Mouse (Mus musculus) spleen, postnatal 4 days (tissue): ENCODE data around the gene Dmrta2.

Experiments used
- DNase-seq, 2 experiments: peaks; one replicate each; pipeline ENCODE4 v3.0.0; 2022; ENCODE audit warnings: low spot score in 2 of 2

Gene Dmrta2

DNA sequence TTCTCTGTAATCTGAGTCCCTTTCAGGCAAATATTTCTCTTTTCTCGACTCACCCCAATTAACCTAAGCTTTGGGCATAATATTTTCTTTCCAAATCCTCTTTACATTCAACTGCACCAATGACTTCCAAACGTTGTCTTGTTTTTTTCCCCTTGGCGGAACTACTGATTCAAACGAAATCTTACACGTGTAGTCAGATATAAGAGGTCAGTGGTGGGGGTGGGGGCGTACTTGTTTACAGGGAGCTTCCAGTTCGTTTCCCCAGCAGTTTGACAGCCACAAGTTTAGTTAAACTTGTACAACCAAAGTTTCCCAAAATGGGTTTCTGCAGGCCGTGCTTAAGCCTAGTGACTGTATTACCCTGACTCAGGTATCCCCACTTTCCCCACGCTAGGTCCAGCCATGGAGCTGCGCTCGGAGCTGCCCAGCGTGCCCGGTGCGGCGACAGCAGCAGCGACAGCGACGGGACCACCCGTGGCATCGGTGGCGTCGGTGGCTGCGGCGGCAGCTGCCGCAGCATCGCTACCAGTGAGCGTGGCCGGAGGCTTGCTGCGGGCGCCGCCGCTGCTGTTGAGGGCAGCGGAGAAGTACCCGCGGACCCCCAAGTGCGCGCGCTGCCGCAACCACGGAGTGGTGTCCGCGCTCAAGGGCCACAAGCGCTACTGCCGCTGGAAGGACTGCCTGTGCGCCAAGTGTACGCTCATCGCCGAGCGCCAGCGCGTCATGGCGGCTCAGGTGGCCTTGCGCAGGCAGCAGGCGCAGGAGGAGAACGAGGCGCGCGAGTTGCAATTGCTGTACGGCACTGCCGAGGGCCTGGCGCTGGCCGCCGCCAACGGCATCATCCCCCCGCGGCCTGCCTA, 1.8 kb downstream of the Dmrta2 start:
- DNase-seq: no peak

- DNase-seq: no peak
Observed at GRCm38 (mm10) chr4:109980321-109981082, 2.6 kb downstream of the Dmrta2 start.

DNA sequence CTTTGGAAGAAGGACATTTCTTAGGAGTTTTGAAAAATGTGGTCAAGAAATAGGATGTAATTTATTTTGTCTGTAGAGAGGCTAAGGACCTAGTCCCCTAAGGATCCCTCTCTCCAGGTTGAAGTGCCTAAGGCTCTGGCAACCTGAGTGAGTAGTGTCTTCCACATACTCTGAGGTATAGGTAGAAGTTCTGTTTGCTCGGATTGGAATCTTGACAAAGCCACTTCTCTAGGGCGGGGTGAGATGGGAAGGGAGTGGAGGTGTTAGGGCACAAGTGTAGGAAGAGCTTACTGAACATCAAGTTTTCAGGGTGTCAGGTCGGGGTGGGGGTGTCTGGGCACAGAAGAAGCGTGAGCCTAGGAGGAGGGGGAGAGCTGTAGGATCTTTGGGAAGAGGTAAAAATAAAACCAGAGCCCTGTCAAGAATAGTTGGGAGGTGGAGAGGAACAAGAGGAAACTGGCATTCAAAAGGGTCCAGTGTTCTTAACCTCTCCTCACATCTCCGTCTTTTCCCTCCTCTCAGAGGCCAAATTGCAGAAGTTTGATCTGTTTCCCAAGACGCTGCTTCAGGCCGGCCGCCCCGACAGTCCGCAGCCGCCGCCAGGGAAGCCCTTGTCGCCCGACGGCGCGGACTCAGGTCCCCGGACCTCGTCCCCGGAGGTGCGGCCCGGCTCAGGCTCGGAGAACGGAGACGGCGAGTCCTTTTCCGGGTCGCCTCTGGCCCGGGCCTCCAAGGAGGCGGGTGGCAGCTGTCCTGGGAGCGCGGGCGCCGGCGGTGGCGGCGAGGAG, 3.4 kb downstream of the Dmrta2 start:
- no peak for DNase-seq

DNA sequence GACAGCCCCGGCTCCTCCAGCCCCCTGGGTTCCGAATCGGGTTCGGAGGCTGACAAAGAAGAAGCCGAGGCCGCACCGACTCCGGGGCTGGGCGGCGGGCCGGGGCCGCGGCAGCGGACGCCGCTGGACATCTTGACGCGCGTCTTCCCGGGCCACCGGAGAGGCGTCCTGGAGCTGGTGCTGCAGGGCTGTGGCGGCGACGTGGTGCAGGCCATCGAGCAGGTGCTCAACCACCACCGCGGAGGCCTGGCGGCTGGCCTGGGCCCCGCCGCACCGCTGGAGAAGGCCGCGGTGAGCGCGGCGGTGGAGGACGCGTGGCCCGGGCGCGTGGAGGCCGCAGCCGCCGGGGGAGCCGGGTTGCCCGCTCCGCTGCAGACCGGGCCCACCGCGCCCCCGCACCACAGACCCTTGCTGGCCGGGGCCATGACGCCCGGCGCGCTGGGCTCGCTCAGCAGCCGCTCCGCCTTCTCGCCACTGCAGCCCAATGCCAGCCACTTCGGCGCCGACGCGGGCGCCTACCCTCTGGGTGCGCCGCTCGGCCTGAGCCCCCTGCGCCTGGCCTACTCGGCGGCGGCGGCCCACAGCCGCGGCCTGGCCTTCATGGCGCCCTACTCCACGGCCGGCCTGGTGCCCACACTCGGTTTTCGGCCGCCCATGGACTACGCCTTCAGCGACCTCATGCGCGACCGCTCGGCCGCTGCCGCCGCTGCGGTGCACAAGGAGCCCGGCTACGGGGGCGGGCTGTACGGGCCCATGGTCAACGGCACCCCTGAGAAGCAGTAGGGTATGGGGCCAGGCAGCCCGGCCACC, 4.2 kb downstream of the Dmrta2 start:
- DNase-seq: no peak

- DNase-seq: no peak
Observed at GRCm38 (mm10) chr4:109982681-109983265, 4.9 kb downstream of the Dmrta2 start.

DNA sequence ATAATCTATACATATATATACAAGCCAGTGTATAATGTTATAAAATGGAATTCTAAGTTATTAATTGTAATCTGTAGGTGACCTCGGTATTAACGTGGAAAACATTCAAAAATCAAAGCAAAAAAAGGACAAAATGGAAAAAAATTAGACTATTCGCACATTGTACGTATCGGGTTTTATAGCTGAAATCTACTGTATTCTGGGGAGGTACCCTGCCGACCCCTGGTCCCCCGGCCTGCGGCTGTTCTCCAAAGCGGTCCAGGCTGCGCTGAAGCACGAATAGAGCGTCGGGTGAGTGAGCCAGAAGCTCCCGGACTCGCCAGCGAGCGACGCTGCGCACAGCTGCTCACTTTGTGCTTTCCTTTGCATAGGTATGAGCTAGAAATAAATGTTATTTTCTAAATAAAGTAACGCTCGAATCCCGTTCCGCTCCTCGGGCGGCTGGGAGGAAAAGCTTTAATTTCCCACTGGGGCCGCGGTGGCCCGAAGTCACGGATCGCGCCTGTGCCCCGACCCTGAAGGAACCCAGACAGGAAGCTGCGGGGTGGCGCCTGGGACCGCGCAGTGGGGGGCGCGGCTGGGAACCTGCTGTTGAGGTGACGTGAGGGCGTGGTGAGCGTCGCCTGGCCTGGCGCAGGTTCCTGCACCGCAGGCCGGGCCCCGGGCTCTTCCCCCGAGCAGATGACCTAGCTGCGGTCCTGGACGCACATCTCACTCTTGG, 5.6 kb downstream of the Dmrta2 start:
- no peak for DNase-seq

GRCm38 (mm10) chr4:109984011-109984411, 6.2 kb downstream of the Dmrta2 start:
- no peak for DNase-seq

DNA sequence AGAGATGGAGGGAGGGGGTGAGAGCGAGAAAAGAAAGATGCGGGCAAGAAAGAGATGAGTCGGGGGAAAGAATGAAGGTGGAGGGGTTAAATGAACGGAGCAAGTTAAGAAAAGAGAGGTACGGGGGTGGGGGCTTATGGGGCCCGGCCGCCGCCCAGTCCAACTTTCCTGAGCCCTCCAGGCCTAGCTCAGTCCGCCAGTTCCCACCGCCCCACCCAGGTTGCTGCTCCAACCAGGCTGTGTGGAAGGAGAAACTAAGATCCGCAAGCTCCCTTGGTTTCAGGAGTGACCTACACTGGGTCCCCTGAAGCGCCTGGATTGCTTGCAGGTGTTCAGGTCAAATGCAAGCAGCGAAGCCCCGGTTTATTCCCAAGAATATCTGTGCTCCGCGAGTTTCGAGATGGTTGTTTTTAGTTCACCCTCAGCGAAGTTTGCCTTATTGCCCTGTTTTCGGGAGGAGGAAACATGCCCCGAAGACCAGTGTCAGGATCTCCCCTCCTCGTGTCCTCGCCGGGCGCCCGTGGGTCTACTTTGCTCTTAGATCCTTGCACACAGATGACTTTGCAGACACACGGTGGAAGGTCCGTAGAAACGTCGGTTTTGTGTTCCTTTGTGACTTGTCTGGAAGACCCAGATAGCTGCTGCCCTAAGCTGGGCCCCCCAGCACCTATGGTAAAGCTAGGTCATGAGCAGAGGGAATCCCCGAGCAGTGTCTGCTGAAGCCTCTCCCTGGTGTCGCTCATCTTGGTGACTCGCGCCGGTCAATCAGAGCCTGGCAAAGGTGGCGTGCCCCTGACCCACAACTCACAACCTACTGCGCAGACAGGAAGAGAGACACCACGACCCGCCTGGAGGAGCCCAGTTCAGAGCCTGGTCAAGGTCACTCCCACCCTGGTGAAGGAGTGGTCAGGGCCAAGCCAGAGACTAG, 6.9 kb downstream of the Dmrta2 start:
- DNase-seq: no peak

DNA sequence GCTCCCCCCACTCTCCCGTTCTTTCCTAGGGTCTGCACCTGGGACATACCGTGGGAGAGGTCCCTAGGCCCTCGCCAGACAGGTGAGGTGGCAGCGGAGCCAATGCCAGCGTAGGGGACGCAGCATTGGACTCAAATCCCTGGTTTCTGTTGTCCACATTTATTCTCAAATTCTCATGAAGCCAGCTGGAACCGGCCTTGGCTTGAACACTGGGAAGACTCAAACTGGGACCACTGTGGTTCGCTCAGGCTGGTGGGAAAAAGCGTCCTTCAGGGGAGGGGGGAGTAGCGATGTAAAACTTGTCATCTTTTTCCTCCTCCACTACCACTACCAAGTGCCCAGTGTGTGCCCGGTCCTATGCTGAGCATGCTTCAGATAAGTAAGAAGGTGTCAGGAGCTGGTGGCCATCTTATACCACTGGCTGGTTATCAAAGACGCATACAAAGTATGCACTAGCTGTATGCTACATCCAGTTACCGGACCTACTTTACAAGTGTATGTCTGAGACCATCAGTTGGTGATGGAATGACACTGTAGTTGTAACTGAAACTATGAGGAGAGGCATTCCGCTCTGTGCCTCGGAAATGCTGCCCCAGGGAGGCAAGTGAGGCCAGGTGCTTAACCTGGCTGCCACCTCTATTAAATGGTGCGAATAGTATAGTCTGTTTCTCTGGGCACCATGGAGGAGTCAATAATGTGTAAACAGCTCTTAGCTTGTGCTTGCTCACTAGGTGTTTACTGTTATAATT, 7.7 kb downstream of the Dmrta2 start:
- DNase-seq: no peak

- DNase-seq: no peak
Observed at GRCm38 (mm10) chr4:109986301-109986700, 8.4 kb downstream of the Dmrta2 start.

DNA sequence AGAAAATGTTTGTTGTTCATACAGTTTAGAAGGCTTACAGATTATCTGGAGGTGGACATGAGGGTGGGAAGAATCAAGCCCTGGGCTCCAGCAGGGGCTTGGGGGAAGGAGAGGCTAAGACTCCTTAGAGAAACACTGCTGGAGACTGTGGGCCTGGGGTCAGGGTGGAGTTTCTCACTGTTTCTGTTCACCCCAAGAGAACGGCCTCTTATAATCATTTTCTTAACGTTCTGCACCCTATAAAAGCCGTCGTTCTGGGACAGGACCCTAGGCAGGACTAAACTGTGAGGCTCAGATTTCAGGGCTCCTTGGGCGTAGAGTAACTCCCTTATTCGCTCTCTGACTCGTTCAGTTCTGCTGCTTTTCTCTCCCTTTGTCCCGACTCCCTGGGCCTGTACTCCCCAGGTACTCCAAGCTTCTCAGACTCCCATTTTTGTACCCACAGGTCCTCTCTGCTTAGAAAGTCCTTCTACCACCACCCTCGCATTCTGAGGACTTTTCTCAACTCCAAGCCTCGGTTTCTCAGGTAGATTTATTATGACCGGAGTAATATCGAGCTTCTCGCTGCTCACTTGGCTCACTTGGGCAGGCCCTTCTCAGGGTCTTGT, 9.0 kb downstream of the Dmrta2 start:
- DNase-seq: no peak

GRCm38 (mm10) chr4:109987560-109988362, 9.9 kb downstream of the Dmrta2 start:
- DNase-seq: no peak

GRCm38 (mm10) chr4:109988411-109988810, 10.6 kb downstream of the Dmrta2 start:
- no peak for DNase-seq

DNA sequence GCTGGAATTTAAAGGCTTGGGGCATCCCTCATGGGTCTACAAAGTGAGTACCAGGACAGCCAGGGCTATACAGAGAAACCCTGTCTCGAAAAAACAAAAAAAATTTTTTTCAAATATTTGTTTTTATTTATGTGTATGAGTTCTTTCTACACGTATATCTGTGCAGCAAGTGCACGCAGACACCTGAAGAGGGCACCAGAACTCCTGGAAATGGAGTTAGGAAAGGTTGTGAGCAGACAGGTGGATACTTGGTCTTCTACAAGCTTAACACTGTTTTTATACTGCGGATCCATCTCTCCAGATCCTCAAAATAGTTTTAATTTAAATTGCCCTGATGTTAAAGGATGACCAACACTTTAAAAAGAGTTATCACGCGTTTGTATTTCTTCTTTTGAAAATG, 11.4 kb downstream of the Dmrta2 start:
- no peak for DNase-seq

- DNase-seq: no peak
Observed at GRCm38 (mm10) chr4:110006044-110006443, 28.2 kb downstream of the Dmrta2 start.

DNA sequence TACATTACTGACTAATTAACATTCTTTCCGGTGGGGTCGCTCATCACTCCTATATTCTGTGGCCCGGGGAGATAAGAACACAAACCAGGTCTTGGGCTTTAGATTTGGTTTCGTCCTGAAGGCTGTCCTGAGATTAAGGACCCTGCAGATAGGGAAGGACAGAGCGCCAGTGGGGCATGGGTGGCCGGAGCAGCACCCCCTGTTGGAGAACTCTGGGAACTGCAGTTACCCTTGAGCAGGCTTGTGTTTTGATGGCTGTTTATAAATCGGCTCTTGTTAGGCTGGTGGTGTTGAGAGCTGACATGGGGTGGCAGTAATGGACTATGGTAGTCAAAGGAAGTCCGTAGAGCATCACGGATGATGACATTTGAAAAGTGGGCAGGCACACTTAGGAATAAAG, 41.3 kb downstream of the Dmrta2 start:
- no peak for DNase-seq

DNA sequence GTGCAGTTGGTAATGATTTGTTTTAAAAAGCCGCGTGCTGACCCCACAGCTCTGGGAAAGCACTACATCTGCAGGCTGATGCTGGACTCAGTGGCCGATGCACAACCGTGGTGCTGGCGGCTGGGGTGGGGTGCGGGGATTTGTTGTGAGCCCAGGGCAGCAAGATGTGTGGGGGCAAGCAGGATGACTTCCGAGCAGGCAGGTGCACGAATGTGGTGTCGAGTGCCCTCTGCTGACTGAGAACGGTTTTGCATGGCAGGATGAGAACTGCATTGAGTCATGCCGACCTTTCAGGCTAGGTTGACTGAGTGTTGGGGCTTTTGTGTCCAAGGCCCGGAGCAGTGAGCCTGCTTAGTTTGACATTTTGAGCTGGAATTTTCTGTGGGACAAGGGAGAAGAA, 42.4 kb downstream of the Dmrta2 start:
- peak; percentile 51 to 84 for DNase-seq
